Mouse (Mus musculus): ENCODE data around the gene Chn2. TPM values are rescaled to one million over a fixed set of nuclear protein-coding genes. Genes with fewer than 3 reads are reported as not detected.

Chn2 gene
- polyA plus RNA-seq, 1 experiment from 2014 or later = 9.4 TPM

DNA sequence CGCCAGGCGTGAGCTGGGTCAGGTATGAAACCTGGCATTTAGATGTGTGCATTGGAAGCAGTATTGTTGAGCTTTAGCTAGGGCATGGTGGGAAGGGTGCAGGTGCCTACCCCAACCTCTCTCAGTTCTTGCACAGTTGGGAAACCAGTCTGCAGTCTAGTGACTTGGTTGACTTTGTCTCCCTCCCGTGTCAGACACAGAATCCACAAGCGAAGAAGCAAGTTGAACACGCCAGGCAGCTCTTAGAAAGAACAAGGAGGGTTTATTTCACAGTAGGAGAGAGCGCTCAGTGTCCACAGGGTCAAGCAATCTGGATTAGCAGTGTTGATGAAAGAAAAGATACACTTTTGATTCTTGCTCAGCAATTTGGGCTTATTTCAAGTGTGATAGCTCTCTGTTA, 226.0 kb downstream of the Chn2 start:
- Histone ChIP-seq H3K27ac (ENCODE audit: low read length) (no peak overlapping the region), H3K9me3 (ENCODE audit: control insufficient read depth, low read length) (no peaks in the 10 kb centered on the region), H3K4me3 (ENCODE audit: low read length) (no peak overlapping the region), H3K4me2 (ENCODE audit: low read depth, low read length) (no peak overlapping the region), H3K4me1 (replicated peaks; ENCODE audit: control insufficient read depth, insufficient read depth, low read length) (no peaks in the 10 kb centered on the region), H3K27me3 (ENCODE audit: control insufficient read depth, insufficient read depth, low read depth, low read length) (no peaks in the 10 kb centered on the region), H3K9ac (ENCODE audit: low read length) (no peak overlapping the region), H3K36me3 (ENCODE audit: control insufficient read depth, insufficient read depth, low read length) (no peaks in the 10 kb centered on the region)
- WGBS = 89% methylated on average over 6 of the region's 6 CpGs
- ATAC-seq (ENCODE audit: low read depth) = no peak

DNA sequence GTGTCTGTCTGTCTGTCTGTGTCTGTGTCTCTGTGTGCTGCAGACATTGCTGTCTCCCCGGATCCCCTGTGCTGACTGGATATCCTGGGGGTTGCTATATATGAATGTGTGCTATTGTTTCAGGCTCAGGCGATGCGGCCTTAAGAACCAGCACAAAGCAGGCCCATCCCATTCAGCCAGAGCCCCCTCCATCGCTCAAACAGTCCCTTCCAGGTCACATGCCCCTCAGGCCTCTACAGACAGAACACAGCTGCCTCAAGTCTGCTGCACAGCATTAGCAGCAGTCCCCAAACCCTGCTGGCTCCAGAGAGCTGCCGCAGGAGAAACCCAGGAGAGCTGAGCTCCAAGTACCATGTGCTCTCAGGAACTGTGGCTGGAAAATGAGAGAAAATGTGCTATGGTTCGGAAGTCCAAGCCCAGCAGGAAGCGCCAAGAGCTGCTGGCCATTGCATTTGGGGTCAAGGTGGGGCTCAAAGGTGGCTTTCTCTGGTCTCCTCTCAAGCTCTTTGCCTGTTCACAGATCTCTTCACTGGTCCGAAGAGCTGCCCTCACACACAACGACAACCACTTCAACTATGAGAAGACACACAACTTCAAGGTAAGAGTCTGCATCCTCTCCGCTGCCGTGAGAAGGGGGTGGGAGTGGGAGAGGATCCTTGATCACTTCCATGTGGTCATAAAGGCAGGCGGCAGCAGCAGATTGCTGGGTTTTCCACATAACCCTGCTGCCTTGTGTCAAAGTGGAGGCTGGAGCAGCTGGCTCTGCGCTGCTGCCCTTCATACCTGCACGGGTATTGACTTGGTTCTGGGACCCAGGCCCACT, 233.4 kb downstream of the Chn2 start:
- ATAC-seq (ENCODE audit: low read depth) = peak; percentile 94
- H3K4me2 ChIP-seq (ENCODE audit: low read depth, low read length) = peak overlapping the region; percentile 13
- no peaks in the 10 kb centered on the region for H3K27me3 ChIP-seq (ENCODE audit: control insufficient read depth, insufficient read depth, low read depth, low read length)
- peaks cover 16% of the 10 kb centered on the region for H3K4me1 ChIP-seq (replicated peaks; ENCODE audit: control insufficient read depth, insufficient read depth, low read length)
- WGBS = 43% methylated on average over 14 of the region's 14 CpGs
- H3K9me3 ChIP-seq (ENCODE audit: control insufficient read depth, low read length) = no peaks in the 10 kb centered on the region
- no peaks in the 10 kb centered on the region for H3K36me3 ChIP-seq (ENCODE audit: control insufficient read depth, insufficient read depth, low read length)
- H3K27ac ChIP-seq (ENCODE audit: low read length) = peak overlapping the region; percentile 47
- 0 out of 2 replicates have a peak overlapping the region, but pooled peaks have one; percentile 4 for H3K4me3 ChIP-seq (ENCODE audit: low read length)
- H3K9ac ChIP-seq (ENCODE audit: low read length) = 0 out of 2 replicates have a peak overlapping the region, but pooled peaks have one; percentile 11

DNA sequence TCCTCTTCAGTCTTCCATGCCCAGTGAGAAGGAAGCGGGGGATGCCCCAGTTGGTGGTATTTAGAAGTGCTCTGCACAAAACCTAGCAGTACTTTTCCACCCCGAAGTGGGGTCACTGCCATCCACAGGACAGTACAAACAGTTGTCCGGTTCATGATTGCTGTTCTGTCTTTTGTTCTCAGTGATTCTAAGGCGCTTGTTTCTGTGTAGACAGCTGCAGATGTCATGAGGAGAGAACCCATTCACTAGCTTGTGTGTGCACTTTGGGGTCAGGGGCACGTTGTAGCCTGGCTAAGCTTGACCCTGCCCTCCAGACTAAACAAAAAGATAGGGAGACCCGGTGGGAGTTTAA, 234.0 kb downstream of the Chn2 start:
- no peaks in the 10 kb centered on the region for H3K9me3 ChIP-seq (ENCODE audit: control insufficient read depth, low read length)
- H3K27ac ChIP-seq (ENCODE audit: low read length) = peak overlapping the region; percentile 47; the same call in 1 of the 2 replicates
- peak; percentile 25; the same call in 1 of the 2 replicates for ATAC-seq (ENCODE audit: low read depth)
- H3K4me2 ChIP-seq (ENCODE audit: low read depth, low read length) = peak overlapping the region; percentile 13
- 0 out of 2 replicates have a peak overlapping the region, but pooled peaks have one; percentile 11 for H3K9ac ChIP-seq (ENCODE audit: low read length)
- H3K4me3 ChIP-seq (ENCODE audit: low read length) = 0 out of 2 replicates have a peak overlapping the region, but pooled peaks have one; percentile 4
- H3K27me3 ChIP-seq (ENCODE audit: control insufficient read depth, insufficient read depth, low read depth, low read length) = no peaks in the 10 kb centered on the region
- H3K36me3 ChIP-seq (ENCODE audit: control insufficient read depth, insufficient read depth, low read length) = no peaks in the 10 kb centered on the region
- WGBS = 40% methylated on average over 6 of the region's 6 CpGs
- H3K4me1 ChIP-seq (replicated peaks; ENCODE audit: control insufficient read depth, insufficient read depth, low read length) = peaks cover 22% of the 10 kb centered on the region

DNA sequence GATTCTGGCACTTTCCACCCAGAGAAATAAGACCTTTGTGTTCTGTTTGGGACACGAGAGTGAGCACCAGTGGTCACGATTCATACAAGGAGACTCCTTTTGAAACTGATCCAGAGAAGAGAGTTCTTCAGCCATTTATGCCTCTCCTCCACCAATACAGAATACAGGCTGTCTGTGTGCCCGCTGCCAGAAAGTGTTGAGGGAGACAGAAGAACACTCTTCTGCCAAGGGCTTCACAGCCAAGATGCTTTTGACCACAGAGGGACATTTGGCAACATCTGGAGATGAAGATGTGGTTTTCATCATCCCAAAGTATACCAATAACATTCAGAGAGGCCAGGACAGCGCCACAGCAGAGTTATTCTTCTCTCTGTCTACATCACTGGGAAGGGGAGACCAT, 237.9 kb downstream of the Chn2 start:
- no peak for ATAC-seq (ENCODE audit: low read depth)
- WGBS = 69% methylated on average over 4 of the region's 4 CpGs
- Histone ChIP-seq H3K4me2 (ENCODE audit: low read depth, low read length) (no peak overlapping the region), H3K36me3 (ENCODE audit: control insufficient read depth, insufficient read depth, low read length) (no peaks in the 10 kb centered on the region), H3K4me1 (replicated peaks; ENCODE audit: control insufficient read depth, insufficient read depth, low read length) (peaks cover 36% of the 10 kb centered on the region), H3K27me3 (ENCODE audit: control insufficient read depth, insufficient read depth, low read depth, low read length) (no peaks in the 10 kb centered on the region), H3K4me3 (ENCODE audit: low read length) (no peak overlapping the region), H3K9ac (ENCODE audit: low read length) (no peak overlapping the region), H3K27ac (ENCODE audit: low read length) (no peak overlapping the region), H3K9me3 (ENCODE audit: control insufficient read depth, low read length) (no peaks in the 10 kb centered on the region)

DNA sequence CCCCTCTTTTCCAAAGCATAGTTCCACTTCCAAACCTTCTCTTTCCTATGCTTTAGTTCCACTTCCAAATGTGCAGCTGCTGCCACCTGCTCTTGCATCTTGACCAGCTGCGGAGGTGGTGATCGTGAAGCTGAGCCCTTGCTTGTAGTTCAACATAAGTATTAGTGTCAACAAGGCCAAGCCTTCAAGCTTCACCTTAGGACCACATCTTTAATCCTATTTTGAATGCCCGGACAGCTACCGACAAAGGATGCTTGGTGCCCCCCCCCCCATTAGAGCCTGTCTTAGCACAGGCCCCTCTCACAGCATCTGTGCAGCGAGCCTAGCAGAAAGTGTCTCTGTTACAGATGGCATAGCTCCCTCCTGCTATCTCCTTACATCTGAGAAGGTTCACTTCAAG, 238.5 kb downstream of the Chn2 start:
- no peaks in the 10 kb centered on the region for H3K9me3 ChIP-seq (ENCODE audit: control insufficient read depth, low read length)
- H3K36me3 ChIP-seq (ENCODE audit: control insufficient read depth, insufficient read depth, low read length) = no peaks in the 10 kb centered on the region
- H3K9ac ChIP-seq (ENCODE audit: low read length) = no peak overlapping the region
- no peak overlapping the region for H3K27ac ChIP-seq (ENCODE audit: low read length)
- H3K4me1 ChIP-seq (replicated peaks; ENCODE audit: control insufficient read depth, insufficient read depth, low read length) = peaks cover 34% of the 10 kb centered on the region
- H3K4me2 ChIP-seq (ENCODE audit: low read depth, low read length) = no peak overlapping the region
- no peaks in the 10 kb centered on the region for H3K27me3 ChIP-seq (ENCODE audit: control insufficient read depth, insufficient read depth, low read depth, low read length)
- no peak overlapping the region for H3K4me3 ChIP-seq (ENCODE audit: low read length)
- no peak for ATAC-seq (ENCODE audit: low read depth)
- WGBS = 49% methylated on average over 5 of the region's 5 CpGs

DNA sequence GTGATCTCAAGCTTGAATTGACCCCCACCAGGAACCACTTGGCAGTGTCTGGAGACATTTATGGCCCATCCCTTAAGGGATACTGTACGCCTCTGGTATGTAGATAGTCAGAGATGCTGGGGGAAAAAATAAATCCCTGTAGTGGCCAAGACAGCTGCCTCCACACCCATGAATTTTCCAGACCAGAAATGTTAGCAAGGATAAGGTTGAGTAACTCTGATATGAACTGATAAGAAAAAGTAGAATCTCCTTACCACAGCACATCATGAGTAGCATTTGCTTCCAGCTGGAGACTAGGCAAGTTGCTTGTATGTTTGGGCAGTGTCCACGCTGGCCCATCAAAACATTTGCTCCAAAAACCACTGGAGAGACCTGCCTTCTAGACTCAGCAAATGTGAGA, 239.3 kb downstream of the Chn2 start:
- Histone ChIP-seq H3K4me2 (ENCODE audit: low read depth, low read length) (no peak overlapping the region), H3K36me3 (ENCODE audit: control insufficient read depth, insufficient read depth, low read length) (no peaks in the 10 kb centered on the region), H3K4me3 (ENCODE audit: low read length) (no peak overlapping the region), H3K9ac (ENCODE audit: low read length) (no peak overlapping the region), H3K9me3 (ENCODE audit: control insufficient read depth, low read length) (no peaks in the 10 kb centered on the region), H3K27me3 (ENCODE audit: control insufficient read depth, insufficient read depth, low read depth, low read length) (no peaks in the 10 kb centered on the region), H3K4me1 (replicated peaks; ENCODE audit: control insufficient read depth, insufficient read depth, low read length) (peaks cover 27% of the 10 kb centered on the region), H3K27ac (ENCODE audit: low read length) (no peak overlapping the region)
- ATAC-seq (ENCODE audit: low read depth) = no peak
- WGBS = 76% methylated on average over 2 of the region's 2 CpGs

DNA sequence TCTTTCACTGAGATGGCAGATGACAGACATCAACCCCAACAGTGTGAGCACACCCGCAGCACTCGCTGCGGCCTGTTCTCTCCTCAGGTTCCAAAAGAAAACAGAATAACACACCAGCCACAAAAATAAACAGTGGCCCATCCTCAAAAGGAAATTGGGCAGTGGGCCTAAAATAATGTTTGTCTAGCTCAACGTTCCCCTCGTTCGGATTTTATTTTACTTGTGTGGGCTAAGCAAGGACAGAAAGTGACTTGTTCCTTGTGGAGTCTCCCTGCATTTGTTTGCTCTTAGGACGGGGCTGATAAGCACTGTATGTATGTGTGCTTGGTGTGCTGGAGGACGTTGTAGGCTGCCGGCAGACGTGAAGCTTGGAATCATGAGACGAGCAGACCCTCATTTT, 240.0 kb downstream of the Chn2 start:
- no peaks in the 10 kb centered on the region for H3K36me3 ChIP-seq (ENCODE audit: control insufficient read depth, insufficient read depth, low read length)
- WGBS = 17% methylated on average over 11 of the region's 11 CpGs
- no peak overlapping the region; the same call in 1 of the 2 replicates for H3K4me2 ChIP-seq (ENCODE audit: low read depth, low read length)
- H3K4me1 ChIP-seq (replicated peaks; ENCODE audit: control insufficient read depth, insufficient read depth, low read length) = peaks cover 25% of the 10 kb centered on the region
- no peak overlapping the region for H3K27ac ChIP-seq (ENCODE audit: low read length)
- H3K9ac ChIP-seq (ENCODE audit: low read length) = no peak overlapping the region
- H3K4me3 ChIP-seq (ENCODE audit: low read length) = no peak overlapping the region
- H3K9me3 ChIP-seq (ENCODE audit: control insufficient read depth, low read length) = no peaks in the 10 kb centered on the region
- ATAC-seq (ENCODE audit: low read depth) = peak; percentile 57; the same call in 1 of the 2 replicates
- no peaks in the 10 kb centered on the region for H3K27me3 ChIP-seq (ENCODE audit: control insufficient read depth, insufficient read depth, low read depth, low read length)

DNA sequence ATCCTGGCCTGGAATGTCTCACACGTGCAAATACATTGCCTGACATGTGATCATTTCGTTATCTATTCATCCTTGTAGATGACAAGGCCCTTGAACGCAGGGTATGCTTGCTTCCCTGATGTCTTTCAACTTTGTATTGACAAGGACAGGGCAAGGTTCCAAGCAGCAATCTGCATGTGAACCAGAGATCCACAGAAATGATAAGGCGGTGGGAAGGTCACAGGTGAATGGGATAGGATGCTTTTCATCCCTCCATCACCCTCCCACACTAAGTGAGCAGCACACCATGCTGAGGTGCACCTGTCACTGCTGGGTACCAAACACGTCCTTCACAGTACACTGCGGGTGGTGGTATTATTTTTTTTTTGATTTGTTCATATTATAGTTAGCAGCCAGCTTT, 240.9 kb downstream of the Chn2 start:
- Histone ChIP-seq H3K9ac (ENCODE audit: low read length) (no peak overlapping the region), H3K27me3 (ENCODE audit: control insufficient read depth, insufficient read depth, low read depth, low read length) (no peaks in the 10 kb centered on the region), H3K9me3 (ENCODE audit: control insufficient read depth, low read length) (no peaks in the 10 kb centered on the region), H3K4me3 (ENCODE audit: low read length) (no peak overlapping the region), H3K27ac (ENCODE audit: low read length) (no peak overlapping the region), H3K4me2 (ENCODE audit: low read depth, low read length) (no peak overlapping the region), H3K36me3 (ENCODE audit: control insufficient read depth, insufficient read depth, low read length) (no peaks in the 10 kb centered on the region), H3K4me1 (replicated peaks; ENCODE audit: control insufficient read depth, insufficient read depth, low read length) (peaks cover 25% of the 10 kb centered on the region)
- ATAC-seq (ENCODE audit: low read depth) = no peak
- WGBS = 75% methylated on average over 6 of the region's 6 CpGs

DNA sequence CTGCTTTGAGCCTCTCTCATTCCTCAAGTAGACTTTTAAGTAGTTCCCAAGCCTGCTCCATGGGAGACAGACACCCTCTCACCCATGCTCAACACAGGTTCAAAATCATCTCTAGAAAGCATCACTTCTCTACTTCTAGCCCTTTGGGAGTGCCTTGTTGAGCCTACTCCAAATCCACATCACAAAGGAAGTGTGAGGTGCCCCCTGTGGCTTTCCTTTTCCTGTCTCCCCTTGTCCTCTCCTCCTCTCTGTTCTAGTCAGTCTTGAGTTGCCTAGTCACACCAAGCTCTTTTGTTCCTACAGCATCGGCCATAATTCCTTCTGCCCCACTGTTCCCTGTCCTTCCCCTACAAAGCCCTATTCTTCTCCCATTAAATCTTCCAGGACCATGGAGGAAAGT, 243.9 kb downstream of the Chn2 start:
- no peak overlapping the region for H3K9ac ChIP-seq (ENCODE audit: low read length)
- no peak for ATAC-seq (ENCODE audit: low read depth)
- H3K4me2 ChIP-seq (ENCODE audit: low read depth, low read length) = no peak overlapping the region
- no peaks in the 10 kb centered on the region for H3K36me3 ChIP-seq (ENCODE audit: control insufficient read depth, insufficient read depth, low read length)
- no peaks in the 10 kb centered on the region for H3K27me3 ChIP-seq (ENCODE audit: control insufficient read depth, insufficient read depth, low read depth, low read length)
- H3K9me3 ChIP-seq (ENCODE audit: control insufficient read depth, low read length) = no peaks in the 10 kb centered on the region
- H3K4me1 ChIP-seq (replicated peaks; ENCODE audit: control insufficient read depth, insufficient read depth, low read length) = peaks cover 19% of the 10 kb centered on the region
- no peak overlapping the region for H3K4me3 ChIP-seq (ENCODE audit: low read length)
- H3K27ac ChIP-seq (ENCODE audit: low read length) = no peak overlapping the region
- WGBS = 78% methylated on average over 1 of the region's 1 CpGs
